Mouse (Mus musculus) stomach, embryonic 16.5 days (tissue): ENCODE data around the gene Egln3. TPM values are rescaled to one million over a fixed set of nuclear protein-coding genes. Genes with fewer than 3 reads are reported as not detected.

Experiments used
- ATAC-seq: fragments of 200-750 bp; cut with Nextera tagmentation; 2 replicates; pipeline ENCODE4 v1.8.0; 2017; ENCODE audit warnings: moderate number of reproducible peaks, moderate TSS enrichment; ENCODE audit not compliant: insufficient read depth, low FRiP score
- H3K27ac ChIP-seq: fragments of 300-500 bp; sonication (generic); 2 replicates; pipeline ENCODE4 v1.5.1; 2014; ENCODE audit warnings: low read length
- H3K27me3 ChIP-seq: fragments of 300-500 bp; sonication (generic); 2 replicates; pipeline ENCODE4 v1.6.1; 2014; ENCODE audit warnings: low read length, control low read depth, mixed read lengths; ENCODE audit not compliant: control insufficient read depth, insufficient read depth
- H3K36me3 ChIP-seq: fragments of 300-500 bp; sonication (generic); 2 replicates; pipeline ENCODE4 v1.6.1; 2014; ENCODE audit warnings: low read length; ENCODE audit not compliant: control insufficient read depth, insufficient read depth
- H3K4me1 ChIP-seq: fragments of 300-500 bp; sonication (generic); 2 replicates; pipeline ENCODE4 v1.6.1; 2014; ENCODE audit warnings: low read length, control low read depth, mixed read lengths; ENCODE audit not compliant: control insufficient read depth, insufficient read depth
- H3K4me2 ChIP-seq: fragments of 300-500 bp; sonication (generic); 2 replicates; pipeline ENCODE4 v1.6.1; 2014; ENCODE audit warnings: low read depth, low read length, mixed read lengths
- H3K4me3 ChIP-seq: fragments of 300-500 bp; sonication (generic); replicated peaks from 2 replicates; pipeline ENCODE4 v1.5.1; 2014; ENCODE audit warnings: mild to moderate bottlenecking, low read length
- H3K9ac ChIP-seq: fragments of 300-500 bp; sonication (generic); 2 replicates; pipeline ENCODE4 v1.6.1; 2014; ENCODE audit warnings: low read length
- H3K9me3 ChIP-seq: fragments of 300-500 bp; sonication (generic); replicated peaks from 2 replicates; pipeline ENCODE4 v1.6.1; 2016; ENCODE audit warnings: low read length, control low read depth; ENCODE audit not compliant: control insufficient read depth
- WGBS: fragments of 180-500 bp; shearing (Covaris S2); extraction: QIAGEN DNeasy Blood & Tissue Kit; methylation state at CpG from one replicate; pipeline ENCODE4 v1.1.7; 2014; 5-methylcytosine and 5-hydroxymethylcytosine counted together
- polyA plus RNA-seq: library from polyadenylated mRNA; unstranded; fragments of >200 nt; fragmentation: Nextera tagmentation; extraction: Ambion mirVana; gene quantifications from 2 replicates; pipeline ENCODE4 v1.2.1, GENCODE M21; 2015

The Egln3 gene
- polyA plus RNA-seq, 1 experiment from 2014 or later = 59.8 TPM

- Histone ChIP-seq H3K36me3 (no peaks in the 10 kb centered on the region), H3K27me3 (no peaks in the 10 kb centered on the region), H3K9ac (no peak overlapping the region), H3K4me2 (no peak overlapping the region), H3K9me3 (no peaks in the 10 kb centered on the region), H3K27ac (peak overlapping the region; percentile 32), H3K4me3 (no peak overlapping the region), H3K4me1 (peaks cover 21% of the 10 kb centered on the region)
- ATAC-seq = no peak
- 36% methylated on average over 6 of the region's 6 CpGs for WGBS
Measured at GRCm38 (mm10) chr12:54209182-54209563, 5.5 kb upstream of the Egln3 start.

GRCm38 (mm10) chr12:54208433-54209181 lies 4.9 kb upstream of the Egln3 start:
- H3K9ac ChIP-seq = no peak overlapping the region
- H3K4me1 ChIP-seq = peaks cover 24% of the 10 kb centered on the region
- H3K4me3 ChIP-seq = no peak overlapping the region
- H3K27ac ChIP-seq = peak overlapping the region; percentile 19; the same call in 1 of the 2 replicates
- H3K27me3 ChIP-seq = no peaks in the 10 kb centered on the region
- H3K36me3 ChIP-seq = no peaks in the 10 kb centered on the region
- no peak for ATAC-seq
- 45% methylated on average over 8 of the region's 8 CpGs for WGBS
- no peak overlapping the region for H3K4me2 ChIP-seq
- no peaks in the 10 kb centered on the region for H3K9me3 ChIP-seq

- Histone ChIP-seq H3K4me2 (no peak overlapping the region), H3K9me3 (no peaks in the 10 kb centered on the region), H3K27ac (no peak overlapping the region), H3K9ac (no peak overlapping the region), H3K4me1 (peaks cover 24% of the 10 kb centered on the region), H3K36me3 (no peaks in the 10 kb centered on the region), H3K4me3 (no peak overlapping the region), H3K27me3 (no peaks in the 10 kb centered on the region)
- no peak for ATAC-seq
- 88% methylated on average over 4 of the region's 4 CpGs for WGBS
Measured at GRCm38 (mm10) chr12:54205731-54206130, 2.1 kb upstream of the Egln3 start.

GRCm38 (mm10) chr12:54205195-54205594 lies 1.5 kb upstream of the Egln3 start:
- no peak overlapping the region for H3K4me3 ChIP-seq
- H3K9ac ChIP-seq = no peak overlapping the region
- no peaks in the 10 kb centered on the region for H3K36me3 ChIP-seq
- no peaks in the 10 kb centered on the region for H3K9me3 ChIP-seq
- WGBS = 14% methylated on average over 1 of the region's 1 CpGs
- H3K4me2 ChIP-seq = no peak overlapping the region
- H3K27ac ChIP-seq = peak overlapping the region; percentile 47; the same call in 1 of the 2 replicates
- no peak for ATAC-seq
- no peaks in the 10 kb centered on the region for H3K27me3 ChIP-seq
- H3K4me1 ChIP-seq = peaks cover 25% of the 10 kb centered on the region

- Histone ChIP-seq H3K36me3 (no peaks in the 10 kb centered on the region), H3K4me2 (peak overlapping the region; percentile 53), H3K27ac (peak overlapping the region; percentile 82), H3K4me3 (peak overlapping the region; percentile 84), H3K9ac (peak overlapping the region; percentile 85), H3K27me3 (no peaks in the 10 kb centered on the region), H3K4me1 (peaks cover 32% of the 10 kb centered on the region), H3K9me3 (no peaks in the 10 kb centered on the region)
- 1% methylated on average over 55 of the region's 55 CpGs for WGBS
- peak; percentile 37 for ATAC-seq
Measured at GRCm38 (mm10) chr12:54202765-54203655, 650 bp downstream of the Egln3 start.

GRCm38 (mm10) chr12:54202276-54202675 lies 1.4 kb downstream of the Egln3 start:
- Histone ChIP-seq H3K9ac (peak overlapping the region; percentile 85), H3K4me3 (peak overlapping the region; percentile 84), H3K4me1 (peaks cover 38% of the 10 kb centered on the region), H3K9me3 (no peaks in the 10 kb centered on the region), H3K27ac (peak overlapping the region; percentile 82), H3K36me3 (no peaks in the 10 kb centered on the region), H3K27me3 (no peaks in the 10 kb centered on the region), H3K4me2 (peak overlapping the region; percentile 53)
- WGBS = 31% methylated on average over 6 of the region's 6 CpGs
- no peak for ATAC-seq

GRCm38 (mm10) chr12:54200856-54201255 lies 2.8 kb downstream of the Egln3 start:
- H3K27ac ChIP-seq = peak overlapping the region; percentile 82
- no peaks in the 10 kb centered on the region for H3K36me3 ChIP-seq
- WGBS = 33% methylated on average over 6 of the region's 6 CpGs
- peaks cover 52% of the 10 kb centered on the region for H3K4me1 ChIP-seq
- no peak for ATAC-seq
- H3K4me2 ChIP-seq = peak overlapping the region; percentile 53
- H3K4me3 ChIP-seq = peak overlapping the region; percentile 84
- H3K9me3 ChIP-seq = no peaks in the 10 kb centered on the region
- H3K27me3 ChIP-seq = no peaks in the 10 kb centered on the region
- peak overlapping the region; percentile 59 for H3K9ac ChIP-seq

GRCm38 (mm10) chr12:54200172-54200571 lies 3.5 kb downstream of the Egln3 start:
- Histone ChIP-seq H3K36me3 (no peaks in the 10 kb centered on the region), H3K9ac (peak overlapping the region; percentile 34), H3K27ac (peak overlapping the region; percentile 78), H3K4me3 (peak overlapping the region; percentile 36), H3K4me2 (peak overlapping the region; percentile 48), H3K27me3 (no peaks in the 10 kb centered on the region), H3K4me1 (peaks cover 53% of the 10 kb centered on the region), H3K9me3 (no peaks in the 10 kb centered on the region)
- no peak for ATAC-seq
- WGBS = 28% methylated on average over 4 of the region's 4 CpGs
